ENCODE assay signal across 25 mouse cellular contexts in genomic region chr19:3695006-3695405, GRCm38 (mm10). TPM values are rescaled to one million over a fixed set of nuclear protein-coding genes. Genes with fewer than 3 reads are reported as not detected.
A peak's percentile ranks its signal among the peaks of the same experiment; 100 is the strongest.
DNase-seq lines count a peak whose midpoint lies in the region; TF ChIP-seq lines count a peak whose summit lies in the region.
"Had no signal": no experiment of that assay in that cellular context is flagged by ENCODE, and none has a peak within 500 bp of the region (broad histone marks: within the 10 kb centered on the region; RNA-seq: fewer than 3 reads in every experiment).

No protein-coding gene starts in this region.

- H3K27me3 ChIP-seq in kidney, adult 2 months (replicated peaks; ENCODE audit: control insufficient read depth, insufficient read depth, low read length), result no peaks in the 10 kb centered on the region
- H3K27me3 ChIP-seq: embryonic facial prominence, embryonic 12.5 days; embryonic facial prominence, embryonic 15.5 days; heart, embryonic 12.5 days; heart, embryonic 15.5 days had no signal

- H3K27ac ChIP-seq in kidney, adult 2 months (ENCODE audit: insufficient read depth, low read depth, low read length), result no peak overlapping the region
- H3K27ac ChIP-seq: embryonic facial prominence, embryonic 12.5 days; embryonic facial prominence, embryonic 15.5 days; gastrocnemius, adult 2 months; heart, embryonic 15.5 days; hindbrain, embryonic 10.5 days; hindbrain, embryonic 14.5 days; hindbrain, postnatal 0 days had no signal

- H3K4me1 ChIP-seq in kidney, adult 2 months (ENCODE audit: control insufficient read depth, insufficient read depth, low read length), result no peaks in the 10 kb centered on the region
- H3K4me1 ChIP-seq: embryonic facial prominence, embryonic 12.5 days; embryonic facial prominence, embryonic 15.5 days; heart, embryonic 12.5 days; heart, embryonic 15.5 days; hindbrain, embryonic 10.5 days had no signal

- H3K36me3 ChIP-seq in kidney, adult 2 months (ENCODE audit: control insufficient read depth, insufficient read depth, low read length), result no peaks in the 10 kb centered on the region
- H3K36me3 ChIP-seq: embryonic facial prominence, embryonic 12.5 days; embryonic facial prominence, embryonic 15.5 days; heart, embryonic 12.5 days; heart, embryonic 15.5 days; hindbrain, embryonic 10.5 days had no signal

- no peak overlapping the region for H3K4me3 ChIP-seq in kidney, adult 2 months (ENCODE audit: insufficient read depth, low read depth, low read length)
- H3K4me3 ChIP-seq: embryonic facial prominence, embryonic 12.5 days; embryonic facial prominence, embryonic 15.5 days; gastrocnemius, adult 2 months; heart, embryonic 12.5 days; heart, embryonic 15.5 days; hindbrain, embryonic 10.5 days had no signal

- no peak for TF ChIP-seq POLR2A in kidney, adult 2 months (IDR thresholded peaks at IDR 0.05; ENCODE audit: low read depth, low read length)

- WGBS in kidney, adult 2 months, result 53% methylated on average over 3 of the region's 3 CpGs

- TF ChIP-seq CTCF in kidney, adult 2 months (conservative IDR thresholded peaks at IDR 0.05; ENCODE audit: insufficient read depth, insufficient read length, low read depth, low read length), result no peak

- DNase-seq in kidney, adult 2 months, result peak; percentile 26
- no peak for DNase-seq in kidney, adult 18-20 months
- DNase-seq in lung, adult 18-20 months, result peak; percentile 39 to 59
- DNase-seq in lung, postnatal 14 days, result no peak
- peak; percentile 56 for DNase-seq in lung, postnatal 25 days (ENCODE audit: low spot score)
- DNase-seq in lung, postnatal 10 days, result no peak
- peak; percentile 60 for DNase-seq in lung, postnatal 36 days
- DNase-seq in right cerebral cortex, adult 2 months (ENCODE audit: low spot score in 2 of 2), result no peak
- DNase-seq: cerebellum, adult 11 months; cerebellum, adult 2 months; cerebellum, adult 9-11 months; cerebellum, postnatal 25 days; forebrain, postnatal 0 days; gastrocnemius, adult 2 months; gastrocnemius, postnatal 14 days; heart, adult 11 months; heart, postnatal 10 days; heart, postnatal 36 days had no signal

RNA-seq across cellular contexts. Expression of gene Lrp5, which starts 8.6 kb away (rescaled TPM):
- polyA plus RNA-seq in kidney, adult 2 months (2012; rRNA removed), result 33.9 and 34.2 TPM in 2 replicates

RNA-seq across cellular contexts. Expression of gene 1810055G02Rik, which starts 13.1 kb away (rescaled TPM):
- polyA plus RNA-seq in kidney, adult 2 months (2012; rRNA removed), result 18.8 and 23.3 TPM in 2 replicates

Comparison
In these comparisons a context has a peak if more than half of its experiments do, and no peak if none do; other contexts are left out.
1. DNase-seq: peak in kidney, adult 2 months (single experiment), lung, adult 18-20 months (2 of 2), lung, postnatal 25 days (single experiment) and lung, postnatal 36 days (single experiment); none in kidney, adult 18-20 months (single experiment), lung, postnatal 14 days (single experiment), lung, postnatal 10 days (single experiment) and right cerebral cortex, adult 2 months (0 of 2).